Mouse (Mus musculus) CD4-positive, CD25-positive, alpha-beta regulatory T cell, adult 2 months (primary cell): ENCODE results near the gene Slc52a3.

Experiments used
- DNase-seq: peaks from one replicate; pipeline ENCODE4 v3.0.0-alpha.2; 2012; ENCODE audit warnings: low read depth, low spot score

Slc52a3 gene

GRCm38 (mm10) chr2:151999669-152000290 is 3.5 kb downstream of the Slc52a3 start:
- no peak for DNase-seq

DNA sequence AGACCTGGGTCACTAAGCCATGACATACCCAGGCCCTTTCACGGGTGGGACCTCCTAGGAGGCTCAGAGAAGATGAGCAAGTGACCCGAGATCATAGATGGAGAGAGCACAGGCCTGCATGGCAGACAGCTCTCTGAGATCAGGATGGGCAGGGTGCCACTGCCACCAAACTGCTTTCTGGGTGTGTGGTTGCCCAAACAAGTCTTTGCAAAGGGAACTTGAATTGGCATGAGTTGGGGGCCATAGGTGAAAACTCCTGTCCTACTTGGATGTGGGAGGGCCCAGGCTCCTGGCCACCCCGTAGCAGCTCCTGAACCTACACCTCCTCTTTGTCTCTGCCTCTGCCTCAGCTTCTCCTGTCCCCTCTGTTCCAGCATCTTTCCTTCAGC is 4.0 kb downstream of the Slc52a3 start:
- DNase-seq = no peak

- DNase-seq = no peak
These were observed 4.4 kb downstream of the Slc52a3 start for GRCm38 (mm10) chr2:152000735-152001134.

- DNase-seq = no peak
These were observed 6.2 kb downstream of the Slc52a3 start for GRCm38 (mm10) chr2:152002529-152002928.

- DNase-seq = peak; percentile 48
These were observed 11.5 kb downstream of the Slc52a3 start for GRCm38 (mm10) chr2:152007783-152008182.

- DNase-seq = no peak
These were observed 12.9 kb downstream of the Slc52a3 start for GRCm38 (mm10) chr2:152009061-152009779.

DNA sequence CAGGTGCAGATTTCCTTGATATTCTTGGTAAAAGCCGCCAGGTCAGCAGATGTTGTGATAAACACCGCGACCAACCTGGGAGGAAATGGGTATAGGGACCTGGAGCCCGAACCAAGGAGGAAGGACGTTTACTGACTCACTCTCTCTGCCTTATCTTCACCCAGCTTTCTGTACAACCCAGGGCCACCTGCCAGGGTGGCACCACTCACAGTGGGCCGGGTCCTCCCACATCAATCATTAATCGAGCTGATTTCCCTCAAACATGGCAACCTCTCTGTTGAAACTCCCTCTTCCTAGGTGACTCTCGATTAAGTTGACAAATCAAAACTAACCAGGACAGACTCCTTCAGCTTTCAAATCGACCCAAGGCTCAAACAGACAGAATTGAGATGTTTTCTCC is 13.9 kb downstream of the Slc52a3 start:
- no peak for DNase-seq

- no peak for DNase-seq
These were observed 14.3 kb downstream of the Slc52a3 start for GRCm38 (mm10) chr2:152010661-152011060.

DNA sequence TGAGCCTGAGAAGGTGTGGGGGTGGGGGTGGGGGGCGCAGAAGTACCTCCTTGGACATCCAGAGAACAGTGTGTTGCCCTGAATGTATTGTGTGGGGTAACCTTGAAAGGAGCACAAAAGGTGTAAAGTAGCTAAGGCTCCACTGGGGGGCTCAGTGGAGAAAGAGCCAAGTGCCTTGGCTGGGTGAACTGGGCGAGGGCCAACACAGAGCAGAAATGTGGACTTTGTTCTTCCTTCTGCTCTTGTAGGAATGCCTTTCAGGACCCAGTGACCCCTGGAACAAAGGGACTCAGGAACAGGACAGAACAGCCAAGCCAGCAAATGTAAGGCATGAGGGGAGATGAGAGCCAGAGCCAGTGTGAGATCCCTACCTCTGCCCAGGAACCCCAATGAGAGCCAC is 15.4 kb downstream of the Slc52a3 start:
- DNase-seq = no peak

DNA sequence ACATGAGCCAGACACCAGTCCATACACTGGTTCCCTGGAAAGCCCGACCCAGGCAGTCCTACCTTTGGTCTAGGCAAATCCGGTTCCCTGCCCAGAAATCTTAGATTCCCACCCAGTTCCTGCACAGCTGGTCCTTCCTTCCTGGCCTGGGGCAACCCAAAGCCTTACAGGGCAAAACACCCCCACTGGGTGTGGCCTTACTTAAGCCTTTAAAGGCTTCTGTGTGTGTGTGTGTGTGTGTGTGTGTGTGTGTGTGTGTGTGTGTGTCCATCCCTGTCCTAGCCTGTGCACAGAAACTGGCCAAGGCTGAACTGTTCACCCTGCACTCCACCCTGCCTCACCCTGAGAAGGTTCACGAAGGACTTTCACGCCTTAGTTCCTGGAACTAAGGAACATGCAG is 15.9 kb downstream of the Slc52a3 start:
- no peak for DNase-seq

DNA sequence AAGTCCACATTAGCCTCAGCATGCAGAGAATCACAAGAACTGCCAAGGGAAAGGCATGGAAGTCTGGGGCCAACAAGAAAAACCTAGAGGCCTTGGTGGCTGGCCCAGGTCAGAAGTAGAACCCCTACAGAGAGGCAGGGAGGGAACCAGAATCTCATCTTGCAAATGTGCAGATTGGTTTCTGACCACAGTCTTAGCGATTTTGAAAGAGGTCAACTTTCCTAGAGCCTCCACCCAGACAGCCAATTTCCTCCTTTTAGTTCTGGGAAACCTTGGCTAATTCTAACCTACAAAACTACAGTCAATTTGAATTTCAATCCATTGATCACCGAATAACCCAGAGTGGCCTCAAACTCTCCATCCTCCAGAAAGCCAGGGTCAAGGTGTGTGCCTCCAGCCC is 16.4 kb downstream of the Slc52a3 start:
- DNase-seq = no peak

GRCm38 (mm10) chr2:152015997-152016396 is 19.7 kb downstream of the Slc52a3 start:
- DNase-seq = no peak

DNA sequence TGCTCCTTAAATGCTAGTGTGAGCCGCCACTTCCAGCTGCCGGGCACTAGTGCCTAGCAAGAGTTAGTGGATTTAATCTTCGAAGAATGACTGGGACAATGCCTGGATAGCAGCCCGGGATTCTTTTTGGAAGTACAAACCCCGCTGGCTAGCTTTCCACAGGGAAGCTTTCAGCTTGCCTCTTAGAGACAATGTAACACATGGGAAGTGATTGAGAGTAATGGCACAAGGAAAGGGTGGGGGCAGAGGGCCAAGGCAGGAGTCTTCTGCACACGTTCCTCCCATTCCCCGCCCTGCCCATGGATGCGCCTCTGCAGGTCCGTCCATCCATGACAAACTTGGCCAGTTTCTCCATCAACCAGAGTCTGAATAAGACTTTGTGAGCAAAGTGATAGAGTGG is 20.4 kb downstream of the Slc52a3 start:
- no peak for DNase-seq

DNA sequence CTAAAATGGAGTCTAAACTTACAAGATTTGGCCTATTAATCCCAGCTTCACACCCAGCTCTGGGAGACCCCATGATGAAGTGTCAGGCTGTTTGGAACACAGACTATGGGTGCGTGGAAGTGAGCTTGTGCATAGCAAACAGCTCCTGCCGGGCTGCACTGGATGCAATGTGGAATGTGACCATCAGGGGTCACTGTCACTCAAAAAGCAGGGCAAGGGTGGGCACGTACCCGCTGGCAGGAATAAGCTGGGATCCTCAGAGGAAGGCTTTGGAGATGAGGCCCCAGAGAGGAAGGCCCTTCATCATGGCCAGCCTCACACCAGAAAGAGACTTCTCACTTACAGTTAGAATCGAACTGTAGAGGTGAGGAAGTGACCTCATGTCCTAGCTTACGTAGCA is 23.9 kb downstream of the Slc52a3 start:
- peak; percentile 65 for DNase-seq

GRCm38 (mm10) chr2:152022022-152022421 is 25.7 kb downstream of the Slc52a3 start:
- no peak for DNase-seq

DNA sequence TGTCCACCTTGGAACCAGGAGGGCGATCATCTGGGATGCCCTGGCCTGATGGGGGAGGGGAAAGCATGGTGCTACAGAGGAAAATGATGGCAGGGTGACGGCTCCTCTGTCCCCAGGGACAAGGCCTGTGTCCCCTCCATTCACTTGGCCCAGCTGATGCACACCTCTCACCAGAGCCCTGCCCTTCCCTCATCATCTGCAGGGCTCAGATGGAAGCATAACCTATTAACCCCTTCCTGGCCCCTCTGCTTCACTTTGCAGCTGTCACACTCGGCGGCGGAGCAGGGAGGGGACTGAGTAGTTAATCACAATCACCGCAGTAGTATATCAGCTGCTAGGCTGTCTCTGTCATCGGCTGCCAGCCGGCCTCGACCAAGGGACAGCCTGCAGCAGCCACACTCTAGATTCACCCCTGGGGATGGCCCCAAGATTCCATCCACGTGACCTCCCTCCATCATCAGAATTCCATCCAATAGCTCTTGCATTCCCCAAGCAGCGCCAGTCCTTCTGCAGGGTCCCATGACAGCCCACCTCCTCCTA is 28.6 kb downstream of the Slc52a3 start:
- DNase-seq = no peak

DNA sequence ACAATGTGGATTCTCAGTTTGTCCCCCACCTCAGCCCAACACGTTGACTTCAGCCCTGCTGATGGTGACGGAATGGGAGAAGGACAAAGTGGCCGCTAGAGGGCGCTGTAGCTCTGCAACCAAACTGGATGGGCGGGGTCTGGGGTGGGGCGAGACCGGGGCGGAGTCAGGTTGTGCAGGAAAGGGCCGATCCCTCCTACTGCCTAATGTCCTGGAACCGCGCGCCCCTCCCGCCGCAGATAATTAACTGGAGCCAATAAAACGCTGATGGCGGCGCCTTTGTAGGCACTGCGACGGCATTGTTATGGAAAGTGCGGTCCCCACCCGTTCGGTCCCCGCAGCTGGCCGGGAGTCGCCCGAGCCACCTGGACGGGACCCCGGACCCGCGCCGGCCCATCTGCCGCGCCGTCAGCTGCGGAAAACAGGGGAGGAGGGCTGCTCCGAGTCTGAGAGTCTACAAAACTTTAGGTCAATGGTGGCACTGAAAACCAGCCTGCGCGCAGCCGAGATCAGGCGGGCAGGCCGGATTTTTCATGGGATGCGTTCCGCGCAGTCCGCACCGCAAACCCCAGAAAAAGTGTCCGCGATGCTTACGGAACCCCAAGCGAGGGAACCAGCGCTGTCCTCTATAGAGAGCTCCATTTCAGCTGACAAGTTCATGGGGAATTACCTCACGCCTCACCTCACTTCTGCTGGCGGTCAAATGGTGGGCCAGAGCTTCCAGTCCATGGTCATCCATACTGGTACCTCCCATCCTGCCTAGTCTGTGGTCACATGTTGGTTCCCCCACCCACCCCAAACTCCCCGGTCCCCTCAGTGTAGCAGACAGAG is 33.2 kb downstream of the Slc52a3 start:
- peak; percentile 95 for DNase-seq

DNA sequence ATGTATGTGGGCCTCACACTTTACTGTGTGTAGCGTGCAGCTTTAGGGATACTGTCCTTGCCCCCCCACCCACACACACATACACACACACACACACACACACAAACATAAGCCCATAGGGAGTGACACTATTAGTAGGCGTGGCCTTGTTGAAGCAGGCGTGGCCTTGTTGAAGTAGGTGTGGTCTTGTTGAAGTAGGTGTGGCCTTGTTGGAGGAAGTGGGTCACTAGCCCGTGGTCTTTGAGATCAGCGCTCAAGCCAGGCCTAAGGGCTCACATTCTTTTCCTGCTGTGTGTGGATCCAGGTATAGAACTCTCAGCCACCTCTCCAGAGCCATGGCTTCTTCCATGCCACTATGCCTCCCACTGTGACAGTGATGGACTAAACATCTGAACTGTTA is 34.7 kb downstream of the Slc52a3 start:
- DNase-seq = no peak

- no peak for DNase-seq
These were observed 43.8 kb downstream of the Slc52a3 start for GRCm38 (mm10) chr2:152040101-152040500.

DNA sequence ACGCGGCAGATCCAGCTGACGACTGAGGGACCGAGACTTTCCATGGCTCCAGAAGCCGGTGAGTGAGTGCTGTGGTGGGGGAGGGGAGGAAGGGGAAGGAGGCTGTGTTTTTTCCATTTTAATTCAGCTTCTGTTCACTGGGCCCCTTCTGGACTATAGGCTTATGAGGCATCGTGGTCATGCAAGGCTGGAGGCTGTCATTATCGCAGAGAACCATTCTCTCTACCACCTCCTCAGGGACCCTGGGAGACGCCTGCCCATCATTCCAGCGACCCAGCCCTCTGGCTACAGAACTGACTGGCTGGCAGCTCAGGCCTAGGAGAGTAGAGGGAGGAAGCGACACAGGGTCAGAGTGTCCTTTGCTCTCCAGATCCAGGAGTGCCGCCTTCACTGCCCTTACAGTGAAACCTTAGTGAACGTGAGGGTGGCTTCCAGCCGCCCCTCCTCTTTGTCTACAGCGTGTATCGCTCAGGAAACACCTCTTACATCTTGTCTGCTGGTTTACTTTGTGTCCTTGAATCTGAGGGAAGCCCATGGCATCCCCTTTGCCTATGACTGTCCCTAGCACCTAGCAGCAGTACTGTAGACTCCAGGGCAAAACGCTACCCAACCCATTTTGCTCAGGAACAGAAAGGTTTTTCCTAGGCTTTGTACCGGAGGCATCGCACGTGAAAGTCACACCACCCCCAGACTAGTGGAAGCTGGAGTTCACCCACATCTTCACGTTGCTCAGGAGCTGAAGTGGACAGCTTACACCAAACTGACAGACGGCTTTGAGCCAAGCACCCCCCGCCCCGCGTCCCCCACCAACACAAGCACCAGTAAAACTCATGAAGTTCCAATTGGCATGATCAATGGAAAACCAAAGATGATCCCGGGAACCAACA is 51.0 kb downstream of the Slc52a3 start:
- DNase-seq = no peak
